Mouse (Mus musculus) embryonic facial prominence, embryonic 12.5 days (tissue): ENCODE measurements at regions not wholly inside any gene's neighbourhood (a gene's known extent, or its start where the extent isn't known, plus 50 kb on each side); places are given as distances from the start of the nearest gene placed in this dataset.

ENCODE experiments used
- ATAC-seq: fragments of 200-750 bp; cut with Nextera tagmentation; 2 replicates; pipeline ENCODE4 v1.8.0; 2017; ENCODE audit not compliant: insufficient number of reproducible peaks, insufficient read depth, low FRiP score, low TSS enrichment
- H3K27ac ChIP-seq: fragments of 300-500 bp; sonication (generic); 2 replicates; pipeline ENCODE4 v1.5.1; 2016; ENCODE audit warnings: mild to moderate bottlenecking
- H3K27me3 ChIP-seq: fragments of 300-500 bp; sonication (generic); 2 replicates; pipeline ENCODE4 v1.6.1; 2016; ENCODE audit warnings: mild to moderate bottlenecking, moderate library complexity
- H3K36me3 ChIP-seq: fragments of 300-500 bp; sonication (generic); 2 replicates; pipeline ENCODE4 v1.6.1; 2016; ENCODE audit warnings: mild to moderate bottlenecking
- H3K4me1 ChIP-seq: fragments of 300-500 bp; sonication (generic); 2 replicates; pipeline ENCODE4 v1.6.1; 2016
- H3K4me2 ChIP-seq: fragments of 300-500 bp; sonication (generic); replicated peaks from 2 replicates; pipeline ENCODE4 v1.6.1; 2016; ENCODE audit warnings: mild to moderate bottlenecking, moderate library complexity
- H3K4me3 ChIP-seq: fragments of 300-500 bp; sonication (generic); 2 replicates; pipeline ENCODE4 v1.5.1; 2016; ENCODE audit warnings: mild to moderate bottlenecking
- H3K9ac ChIP-seq: fragments of 300-500 bp; sonication (generic); 2 replicates; pipeline ENCODE4 v1.6.1; 2016; ENCODE audit warnings: mild to moderate bottlenecking, moderate library complexity
- H3K9me3 ChIP-seq: fragments of 300-500 bp; sonication (generic); 2 replicates; pipeline ENCODE4 v1.6.1; 2016; ENCODE audit warnings: mild to moderate bottlenecking, moderate library complexity
- WGBS: fragments of 180-500 bp; shearing (Covaris S2); methylation state at CpG from one replicate; pipeline ENCODE4 v1.1.7; 2016; 5-methylcytosine and 5-hydroxymethylcytosine counted together

DNA sequence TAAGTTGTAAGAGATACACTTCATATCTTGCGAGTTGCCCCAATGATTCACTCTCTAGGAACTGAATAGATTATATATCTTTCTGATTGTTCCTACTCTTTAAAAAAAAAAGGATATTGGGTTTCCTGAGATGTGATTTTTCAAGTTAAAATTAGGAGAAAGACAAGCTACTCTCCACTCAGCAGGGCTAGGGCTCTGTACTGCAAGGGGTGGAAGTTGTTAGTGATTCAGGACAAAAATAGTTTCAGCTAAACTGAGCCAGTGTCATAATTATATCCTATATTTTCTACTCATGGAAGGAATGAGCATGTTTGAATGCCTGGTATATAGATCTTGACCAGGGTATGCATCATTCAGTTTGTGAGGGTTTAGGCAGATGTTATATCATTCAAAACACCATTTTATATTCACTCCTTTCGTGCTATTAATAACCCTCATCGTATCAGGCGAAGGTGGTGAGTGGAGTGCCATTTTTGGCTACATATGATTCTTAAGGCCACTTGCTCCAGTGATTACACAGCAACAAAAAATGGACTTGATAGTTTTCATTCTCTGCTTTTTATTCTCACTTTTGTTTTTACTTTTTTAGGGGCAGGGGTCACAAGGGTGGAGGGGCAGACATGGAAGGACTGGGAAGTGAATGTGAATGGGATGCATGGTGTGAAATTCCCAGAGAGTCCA lies 228.7 kb downstream of the Ttll7 start:
- no peak overlapping the region for H3K27ac ChIP-seq
- ATAC-seq, result no peak
- H3K27me3 ChIP-seq, result no peaks in the 10 kb centered on the region
- no peaks in the 10 kb centered on the region for H3K36me3 ChIP-seq
- H3K9me3 ChIP-seq, result no peaks in the 10 kb centered on the region
- H3K9ac ChIP-seq, result no peak overlapping the region
- H3K4me1 ChIP-seq, result no peaks in the 10 kb centered on the region
- no peak overlapping the region for H3K4me3 ChIP-seq
- H3K4me2 ChIP-seq, result no peak overlapping the region
- 75% methylated on average over 4 of the region's 4 CpGs for WGBS

GRCm38 (mm10) chr3:147081763-147082162 lies 229.6 kb downstream of the Ttll7 start:
- Histone ChIP-seq H3K9me3 (no peaks in the 10 kb centered on the region), H3K9ac (no peak overlapping the region), H3K27me3 (no peaks in the 10 kb centered on the region), H3K4me2 (no peak overlapping the region), H3K27ac (no peak overlapping the region), H3K4me1 (no peaks in the 10 kb centered on the region), H3K4me3 (no peak overlapping the region), H3K36me3 (no peaks in the 10 kb centered on the region)
- ATAC-seq, result no peak
- 88% methylated on average over 9 of the region's 9 CpGs for WGBS

DNA sequence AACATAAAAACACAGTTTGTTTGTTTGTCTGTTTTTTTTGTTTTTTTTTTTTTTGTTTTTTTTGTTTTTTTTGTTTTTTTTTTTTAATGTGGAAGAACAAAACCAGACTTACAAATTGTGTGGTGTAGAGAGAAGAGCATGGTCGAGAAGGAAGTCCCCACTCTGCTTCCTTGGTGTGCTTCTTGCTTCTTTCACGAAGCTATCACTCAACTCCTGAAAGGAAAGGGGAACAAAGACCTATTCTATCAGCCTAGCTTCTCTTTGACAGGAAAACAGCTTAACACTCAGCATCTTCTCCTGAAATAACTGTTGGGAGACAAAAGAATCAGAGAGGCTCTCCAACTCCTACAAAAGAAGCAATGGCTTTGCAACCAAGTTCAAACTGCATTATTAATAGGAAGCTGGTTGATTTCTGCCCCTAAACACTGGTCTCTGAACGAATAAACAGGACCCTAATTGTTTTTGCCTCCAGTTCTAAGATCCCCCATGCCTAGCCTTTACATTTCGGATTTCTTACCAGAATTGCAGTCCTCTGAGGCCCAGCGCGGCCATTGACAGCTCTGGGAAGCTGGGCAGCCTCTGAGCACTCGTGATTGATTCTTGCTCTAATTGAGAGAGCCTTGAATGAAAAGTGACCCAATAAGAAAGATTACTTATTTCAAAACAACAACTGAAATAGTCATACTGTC lies 230.2 kb downstream of the Ttll7 start:
- Histone ChIP-seq H3K4me1 (no peaks in the 10 kb centered on the region), H3K4me3 (no peak overlapping the region), H3K27ac (no peak overlapping the region), H3K9ac (no peak overlapping the region), H3K36me3 (no peaks in the 10 kb centered on the region), H3K4me2 (no peak overlapping the region), H3K9me3 (no peaks in the 10 kb centered on the region), H3K27me3 (no peaks in the 10 kb centered on the region)
- WGBS, result 26% methylated on average over 7 of the region's 7 CpGs
- no peak for ATAC-seq

DNA sequence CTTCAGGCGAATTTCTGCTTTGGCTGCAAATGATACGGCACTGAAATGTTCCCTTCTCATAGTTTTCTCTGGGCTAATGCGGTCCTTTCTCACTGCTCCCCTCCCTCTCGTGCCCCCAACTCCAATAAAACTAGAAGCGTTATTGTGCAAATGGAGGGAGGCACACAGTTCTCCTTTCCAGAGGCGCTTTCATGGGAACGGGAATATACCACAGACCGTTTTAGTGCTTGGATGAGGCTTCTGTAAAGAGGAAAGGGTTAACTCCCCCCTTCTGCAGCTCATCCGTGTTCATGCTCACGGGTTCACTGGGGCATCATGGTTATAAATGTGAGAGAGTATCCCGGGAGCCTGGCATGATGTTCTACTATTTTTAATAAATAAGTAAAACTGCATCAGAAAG lies 231.2 kb downstream of the Ttll7 start:
- Histone ChIP-seq H3K9me3 (no peaks in the 10 kb centered on the region), H3K27ac (no peak overlapping the region), H3K27me3 (no peaks in the 10 kb centered on the region), H3K4me3 (no peak overlapping the region), H3K4me1 (no peaks in the 10 kb centered on the region), H3K9ac (no peak overlapping the region), H3K36me3 (no peaks in the 10 kb centered on the region), H3K4me2 (no peak overlapping the region)
- 48% methylated on average over 11 of the region's 11 CpGs for WGBS
- no peak for ATAC-seq

GRCm38 (mm10) chr3:147083823-147084222 lies 231.7 kb downstream of the Ttll7 start:
- 63% methylated on average over 4 of the region's 4 CpGs for WGBS

DNA sequence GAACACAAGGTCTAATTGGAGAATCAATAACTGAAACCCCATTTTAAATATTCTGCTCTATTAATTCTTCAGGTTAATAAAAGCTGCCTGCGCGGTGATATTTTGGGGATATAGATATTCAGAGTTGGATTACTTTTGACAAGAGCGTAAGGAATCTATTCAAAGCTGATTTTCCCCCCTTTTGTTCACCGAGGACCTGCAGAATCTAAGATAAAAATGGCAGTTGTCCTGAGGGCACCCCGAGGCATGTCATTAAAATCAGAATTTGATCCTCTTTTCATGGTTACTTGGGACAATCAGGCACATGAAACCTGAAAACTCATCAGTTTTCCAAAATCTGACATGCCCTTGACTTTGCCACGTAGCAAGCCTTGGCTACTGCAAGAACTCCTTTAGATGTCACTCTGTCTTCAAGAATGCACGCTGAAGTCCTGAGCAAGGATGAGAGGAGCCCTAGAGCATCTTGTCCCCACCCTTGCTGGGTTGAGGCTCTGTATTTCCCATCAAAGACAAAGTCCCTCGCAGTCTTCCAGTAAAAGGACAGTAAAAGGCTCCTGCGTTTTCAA lies 232.5 kb downstream of the Ttll7 start:
- Histone ChIP-seq H3K27me3 (no peaks in the 10 kb centered on the region), H3K4me3 (no peak overlapping the region), H3K36me3 (no peaks in the 10 kb centered on the region), H3K27ac (no peak overlapping the region), H3K4me2 (no peak overlapping the region), H3K9ac (no peak overlapping the region), H3K4me1 (no peaks in the 10 kb centered on the region), H3K9me3 (no peaks in the 10 kb centered on the region)
- ATAC-seq, result no peak
- 49% methylated on average over 9 of the region's 9 CpGs for WGBS

More at GRCm38 (mm10) chr3:147083823-147084222, 231.7 kb downstream of the Ttll7 start:
- Histone ChIP-seq H3K9me3 (no peaks in the 10 kb centered on the region), H3K9ac (no peak overlapping the region), H3K27ac (no peak overlapping the region), H3K4me3 (no peak overlapping the region), H3K27me3 (no peaks in the 10 kb centered on the region), H3K4me2 (no peak overlapping the region), H3K4me1 (no peaks in the 10 kb centered on the region), H3K36me3 (no peaks in the 10 kb centered on the region)
- no peak for ATAC-seq

GRCm38 (mm10) chr3:147088171-147088570 lies 236.0 kb downstream of the Ttll7 start:
- Histone ChIP-seq H3K4me2 (no peak overlapping the region), H3K27ac (no peak overlapping the region), H3K27me3 (no peaks in the 10 kb centered on the region), H3K4me1 (no peaks in the 10 kb centered on the region), H3K4me3 (no peak overlapping the region), H3K9me3 (no peaks in the 10 kb centered on the region), H3K9ac (no peak overlapping the region), H3K36me3 (no peaks in the 10 kb centered on the region)
- WGBS, result 91% methylated on average over 6 of the region's 6 CpGs
- no peak for ATAC-seq

GRCm38 (mm10) chr3:147089716-147090115 lies 237.5 kb downstream of the Ttll7 start:
- no peak overlapping the region for H3K9ac ChIP-seq
- H3K36me3 ChIP-seq, result no peaks in the 10 kb centered on the region
- ATAC-seq, result no peak
- 70% methylated on average over 10 of the region's 10 CpGs for WGBS
- H3K27me3 ChIP-seq, result no peaks in the 10 kb centered on the region
- no peak overlapping the region for H3K4me2 ChIP-seq
- H3K4me3 ChIP-seq, result no peak overlapping the region
- H3K9me3 ChIP-seq, result no peaks in the 10 kb centered on the region
- no peaks in the 10 kb centered on the region for H3K4me1 ChIP-seq
- no peak overlapping the region for H3K27ac ChIP-seq

GRCm38 (mm10) chr3:147092188-147093075 lies 240.3 kb downstream of the Ttll7 start:
- 52% methylated on average over 8 of the region's 8 CpGs for WGBS

GRCm38 (mm10) chr3:147093076-147093380 lies 240.9 kb downstream of the Ttll7 start:
- H3K27me3 ChIP-seq, result peaks cover 3% of the 10 kb centered on the region; the same call in 1 of the 2 replicates
- no peak overlapping the region for H3K4me2 ChIP-seq
- 66% methylated on average over 5 of the region's 5 CpGs for WGBS
- no peak overlapping the region for H3K27ac ChIP-seq
- H3K36me3 ChIP-seq, result no peaks in the 10 kb centered on the region
- no peak for ATAC-seq
- no peak overlapping the region for H3K4me3 ChIP-seq
- no peaks in the 10 kb centered on the region for H3K9me3 ChIP-seq
- no peak overlapping the region for H3K9ac ChIP-seq
- 0 out of 2 replicates have a peak, but pooled peaks cover 4% of the 10 kb centered on the region for H3K4me1 ChIP-seq

More at GRCm38 (mm10) chr3:147092188-147093075, 240.3 kb downstream of the Ttll7 start:
- no peak for ATAC-seq
- H3K4me2 ChIP-seq, result no peak overlapping the region
- no peak overlapping the region for H3K4me3 ChIP-seq
- H3K9me3 ChIP-seq, result no peaks in the 10 kb centered on the region
- H3K27ac ChIP-seq, result no peak overlapping the region
- H3K9ac ChIP-seq, result no peak overlapping the region
- H3K4me1 ChIP-seq, result 0 out of 2 replicates have a peak, but pooled peaks cover 3% of the 10 kb centered on the region
- no peaks in the 10 kb centered on the region for H3K36me3 ChIP-seq
- 0 out of 2 replicates have a peak, but pooled peaks cover 3% of the 10 kb centered on the region for H3K27me3 ChIP-seq

DNA sequence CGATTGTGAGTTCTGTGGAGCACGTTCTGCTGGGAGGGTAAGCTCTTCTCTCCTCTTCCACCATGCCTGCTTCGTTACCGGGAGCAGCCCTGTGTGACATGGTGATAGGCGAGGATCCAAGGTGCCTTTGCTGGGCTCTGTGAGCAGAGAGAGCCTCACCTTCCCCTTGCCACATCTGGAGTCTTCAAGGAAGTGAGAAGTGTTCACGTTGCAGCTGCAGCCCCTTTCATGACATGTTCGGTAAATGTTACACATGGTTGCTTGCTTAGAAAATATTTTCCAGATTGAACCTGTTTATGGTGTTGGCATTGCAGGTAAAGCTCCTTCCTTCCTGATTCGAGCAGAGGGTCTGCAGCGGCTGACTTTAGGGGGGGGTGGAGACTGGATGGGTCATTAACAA lies 244.0 kb downstream of the Ttll7 start:
- H3K36me3 ChIP-seq, result no peaks in the 10 kb centered on the region
- ATAC-seq, result no peak

More for the DNA sequence above, 244.0 kb downstream of the Ttll7 start:
- Histone ChIP-seq H3K9ac (no peak overlapping the region), H3K4me2 (no peak overlapping the region), H3K27ac (no peak overlapping the region), H3K9me3 (no peaks in the 10 kb centered on the region), H3K27me3 (peaks cover 8% of the 10 kb centered on the region; the same call in 1 of the 2 replicates), H3K4me3 (no peak overlapping the region), H3K4me1 (peaks cover 11% of the 10 kb centered on the region; the same call in 1 of the 2 replicates)
- 50% methylated on average over 9 of the region's 9 CpGs for WGBS
